Mouse (Mus musculus) central nervous system, embryonic 11.5 days (tissue): ENCODE results near the gene Aym1. TPM values are rescaled to one million over a fixed set of nuclear protein-coding genes. Genes with fewer than 3 reads are reported as not detected.

Experiments used
- polyA plus RNA-seq: library from polyadenylated mRNA; depleted of rRNA; stranded (reverse); fragments of >200 nt; gene quantifications from 2 replicates; pipeline ENCODE4 v1.2.3, GENCODE M21; 2012; rRNA removed

Aym1 gene
- not detected in 2 replicates for polyA plus RNA-seq

DNA sequence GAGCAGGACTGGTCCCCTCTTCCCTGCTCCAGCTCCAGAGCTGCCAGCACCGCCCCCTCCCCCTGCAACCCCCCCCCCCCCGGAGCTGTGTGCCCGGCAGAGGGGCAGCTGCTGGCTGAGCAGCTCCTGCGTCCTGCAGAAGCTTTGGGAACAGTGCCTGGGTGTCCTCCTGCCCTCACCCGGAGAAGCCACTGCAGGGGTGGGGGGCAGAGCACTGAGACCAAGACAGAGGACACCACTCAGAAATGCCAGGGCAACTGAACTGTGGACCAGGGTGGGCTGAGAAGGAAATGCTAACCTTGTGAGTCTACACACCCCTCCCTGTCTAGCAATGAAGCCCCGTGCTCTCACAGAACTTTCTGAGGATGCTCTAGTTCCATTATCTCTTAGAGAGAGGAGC, at the start of gene Aym1:
Gene Aym1, plus strand, starts transcription at position 109 of the 400 bp plus-strand sequence.

GRCm38 (mm10) chr5:113310377-113311003, 46.6 kb upstream of the Aym1 start, which contains the start of gene Sgsm1:
Gene Sgsm1, minus strand, starts transcription at chr5:113310786.

Other genes with a start within 250 kb of the Aym1 start
- 4.9 and 5.0 TPM in 2 replicates for gene 2900026A02Rik, start 136.1 kb upstream of the Aym1 start, polyA plus RNA-seq
- 0.14 TPM in 2 replicates for gene Tmem211, start 130.4 kb upstream of the Aym1 start, polyA plus RNA-seq
- gene Sgsm1, start 46.5 kb upstream of the Aym1 start, polyA plus RNA-seq = 12.8 TPM in 2 replicates
- 7.2 and 8.6 TPM in 2 replicates for gene Wscd2, start 133.0 kb downstream of the Aym1 start, polyA plus RNA-seq